Mouse (Mus musculus): ENCODE measurements around the gene Ubox5.

Gene Ubox5

DNA sequence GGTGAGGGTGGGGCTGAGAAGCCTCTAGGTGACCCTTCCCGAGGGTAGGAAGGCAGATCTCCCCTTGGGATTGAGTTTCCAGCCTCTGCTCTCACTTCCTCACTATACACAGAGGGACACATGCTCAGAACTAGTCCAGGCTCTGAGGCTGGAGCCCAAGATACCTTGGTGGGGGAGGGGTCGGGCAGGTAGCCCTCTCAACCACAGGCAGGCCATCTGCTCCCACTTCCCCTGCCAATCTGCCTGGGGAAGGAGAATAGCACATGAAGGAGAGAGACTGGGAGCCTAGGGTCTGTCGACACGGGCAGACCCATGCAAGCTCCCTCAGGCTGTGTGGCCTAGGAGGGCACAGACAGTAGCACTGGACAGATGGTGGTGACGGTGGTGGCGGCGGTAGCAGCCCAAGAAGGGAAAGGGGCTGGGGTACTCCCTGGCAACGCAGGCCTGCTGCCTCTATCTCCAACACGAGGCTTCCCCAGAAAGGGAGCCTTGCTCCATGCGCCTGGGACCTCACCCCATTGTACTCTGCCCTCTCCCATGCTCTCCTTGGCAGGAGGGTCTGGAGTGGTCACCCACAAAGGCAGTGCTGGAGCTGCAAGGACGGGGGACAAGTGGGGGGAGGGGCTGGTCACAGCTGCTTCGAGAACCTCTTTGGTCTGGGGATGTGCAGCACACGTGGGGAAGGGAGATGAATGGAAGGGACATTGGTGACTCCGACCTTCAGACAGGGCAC lies 4.3 kb upstream of the Ubox5 start:
- DNase-seq (ENCODE audit: low spot score) = peak; percentile 50

DNA sequence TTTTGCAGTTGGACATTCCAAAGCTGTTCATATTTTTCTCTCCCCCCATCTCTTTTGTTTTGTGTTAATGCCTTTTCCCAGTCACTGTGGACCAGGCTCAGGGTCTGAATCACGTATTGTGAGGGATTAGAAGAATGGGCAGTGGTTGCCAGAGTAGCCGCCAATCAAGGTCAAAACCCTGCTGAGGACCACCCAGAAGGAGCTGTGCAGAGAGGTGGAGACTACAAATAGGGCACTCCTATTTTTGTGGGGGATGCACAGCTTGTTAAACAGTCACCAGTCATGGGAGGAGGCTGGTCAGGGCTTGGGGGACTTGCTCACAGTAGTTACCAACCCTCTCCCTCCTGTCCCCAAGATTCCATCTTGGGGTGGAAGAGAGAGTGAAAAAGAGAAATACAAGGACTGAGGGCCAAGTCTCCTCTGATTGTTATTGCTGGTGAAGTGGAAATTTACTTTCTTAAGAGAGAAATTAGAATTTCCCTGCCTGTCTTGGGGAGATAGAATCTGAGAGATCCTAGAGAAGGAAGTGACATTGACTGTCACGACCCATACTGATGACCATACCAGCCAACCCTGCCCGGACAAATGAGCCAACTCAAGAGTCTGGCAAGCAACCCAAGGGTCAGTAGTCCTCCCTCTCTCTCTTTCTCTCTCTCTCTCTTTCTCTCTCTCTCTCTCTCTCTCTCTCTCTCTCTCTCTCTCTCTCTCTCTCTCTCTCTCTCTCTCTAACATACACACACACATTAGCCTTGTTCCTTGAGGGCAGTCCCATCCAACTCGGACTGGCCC lies 3.2 kb upstream of the Ubox5 start:
- DNase-seq (ENCODE audit: low spot score) = peak; percentile 70

DNA sequence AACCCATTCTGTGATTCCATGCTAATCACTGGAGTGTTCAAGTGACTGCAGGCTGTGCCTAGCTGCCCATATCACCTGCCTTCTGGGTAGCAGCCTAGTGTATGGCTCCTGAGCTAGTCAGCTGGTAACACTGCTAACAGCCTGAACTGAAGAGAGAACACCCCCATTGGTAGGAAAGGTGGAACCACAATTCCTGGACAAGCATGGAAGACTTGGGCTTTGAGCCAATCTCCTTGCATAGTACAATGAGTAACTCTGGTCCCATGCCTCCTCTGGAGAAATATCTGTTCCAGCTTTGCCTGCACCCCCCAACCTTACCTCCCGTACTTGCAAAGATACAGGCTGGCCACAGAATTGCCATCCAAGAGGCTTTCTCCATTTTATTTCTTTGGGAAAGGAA lies 2.6 kb upstream of the Ubox5 start:
- DNase-seq (ENCODE audit: low spot score) = no peak

DNA sequence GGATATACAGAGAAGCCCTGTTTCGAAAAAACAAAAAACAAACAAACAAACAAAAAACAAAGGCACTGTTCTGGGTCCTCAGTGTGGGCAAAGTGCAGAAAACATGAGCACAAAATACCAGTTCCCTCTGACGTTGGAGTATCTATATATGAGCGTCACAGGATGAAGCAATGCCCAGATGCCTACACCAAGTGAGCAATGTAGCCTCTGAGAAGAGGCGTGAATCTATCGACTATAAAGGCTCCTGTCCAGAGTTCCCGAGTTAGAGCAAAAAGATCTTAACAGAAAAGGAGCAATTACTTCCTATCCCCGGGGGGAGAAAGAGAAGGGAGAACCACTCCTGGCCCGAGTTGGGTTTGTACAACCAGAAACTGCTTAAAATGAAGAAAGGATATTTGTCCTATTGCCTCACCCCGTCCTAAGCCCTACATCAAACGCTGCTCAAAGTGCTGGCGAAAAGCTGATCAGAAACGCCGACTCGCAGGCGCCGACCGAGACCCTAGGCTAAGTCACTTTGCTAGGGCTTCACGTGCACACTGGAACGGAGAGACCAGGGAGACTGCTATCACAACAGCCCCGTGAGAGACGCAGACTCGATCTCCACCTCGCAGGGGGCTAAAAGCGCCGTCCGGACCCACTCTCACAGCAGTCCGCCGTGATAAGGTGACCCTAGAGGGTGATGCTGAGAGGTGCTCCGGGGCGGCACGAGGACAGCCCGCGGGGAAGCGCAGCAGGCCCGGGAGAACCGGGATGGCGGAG lies 579 bp downstream of the Ubox5 start:
- DNase-seq (ENCODE audit: low spot score) = no peak

DNA sequence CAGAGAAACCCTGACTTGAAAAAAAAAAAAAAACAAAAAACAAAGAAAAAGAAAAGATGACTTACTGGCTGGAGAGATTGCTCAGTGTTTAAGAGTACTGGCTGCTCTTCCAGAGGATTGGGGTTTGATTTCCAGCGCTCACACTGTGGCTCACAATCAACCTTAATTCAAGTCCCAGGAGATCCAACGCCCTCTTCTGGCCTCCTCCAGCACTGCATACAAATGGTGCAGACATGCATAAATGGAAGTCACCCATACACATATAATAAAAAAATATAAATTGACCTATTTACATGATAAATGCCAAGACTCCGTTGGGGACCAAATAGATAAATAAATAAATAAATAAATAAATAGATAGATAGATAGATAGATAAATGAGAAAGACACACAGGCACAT lies 1.4 kb downstream of the Ubox5 start:
- peak; percentile 29 for DNase-seq (ENCODE audit: low spot score)

DNA sequence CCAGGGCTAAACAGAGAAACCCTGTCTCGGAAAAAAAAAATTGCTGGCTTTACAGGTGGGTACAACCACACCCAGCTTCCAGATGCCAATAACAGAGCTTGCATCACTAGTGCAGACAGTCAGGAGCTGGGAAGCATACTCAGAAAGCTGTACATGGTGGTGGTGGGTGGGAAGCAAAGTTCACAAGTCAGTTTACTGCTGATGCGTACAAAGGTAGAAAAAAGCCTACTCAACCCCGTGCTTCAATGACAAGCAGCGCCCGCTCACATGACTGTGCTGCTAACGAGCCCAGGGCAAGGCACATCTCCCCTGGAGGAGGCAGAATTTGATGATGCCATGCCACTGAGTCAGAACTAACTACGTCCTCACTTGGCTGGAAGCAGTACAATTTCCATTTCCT lies 10.9 kb downstream of the Ubox5 start:
- DNase-seq (ENCODE audit: low spot score) = no peak

DNA sequence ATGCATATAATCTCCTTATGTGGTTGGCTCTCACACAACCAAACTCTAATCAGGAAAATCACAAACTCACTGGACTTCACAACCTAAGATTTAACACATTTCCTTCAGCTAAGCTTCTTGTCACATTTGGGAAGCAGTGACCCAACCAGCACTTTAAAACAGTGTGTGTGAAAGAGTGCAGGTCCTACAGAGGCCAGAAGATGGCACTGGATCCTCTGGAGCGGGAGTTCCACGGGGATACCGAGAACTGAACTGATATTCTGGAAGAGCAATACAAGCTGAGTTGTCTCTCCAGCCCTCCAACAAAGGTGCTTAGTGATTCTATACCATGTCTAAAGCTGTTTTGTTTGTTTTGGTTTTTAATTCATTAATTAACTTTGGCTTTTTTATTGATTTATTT lies 16.7 kb downstream of the Ubox5 start:
- peak; percentile 48 for DNase-seq (ENCODE audit: low spot score)

DNA sequence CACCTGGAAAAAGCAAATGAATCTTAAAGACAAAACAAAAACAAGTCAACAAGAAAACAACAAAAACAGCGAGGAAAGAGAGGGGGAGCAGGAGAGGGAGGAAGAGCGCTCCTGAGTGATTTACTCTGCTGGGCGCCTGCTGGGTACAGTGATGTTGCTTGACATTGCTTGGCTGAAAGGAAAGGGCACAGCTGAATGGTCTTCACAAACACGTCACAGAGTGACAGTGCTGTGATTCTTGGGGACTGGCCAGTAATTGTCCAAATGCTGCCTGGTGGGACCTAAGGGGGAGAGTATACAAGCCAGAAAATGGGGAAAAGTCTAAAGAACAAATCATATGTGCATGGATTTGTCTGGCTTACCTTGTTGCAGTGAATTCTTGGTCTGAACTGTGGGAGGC lies 27.6 kb downstream of the Ubox5 start:
- DNase-seq (ENCODE audit: low spot score) = no peak

DNA sequence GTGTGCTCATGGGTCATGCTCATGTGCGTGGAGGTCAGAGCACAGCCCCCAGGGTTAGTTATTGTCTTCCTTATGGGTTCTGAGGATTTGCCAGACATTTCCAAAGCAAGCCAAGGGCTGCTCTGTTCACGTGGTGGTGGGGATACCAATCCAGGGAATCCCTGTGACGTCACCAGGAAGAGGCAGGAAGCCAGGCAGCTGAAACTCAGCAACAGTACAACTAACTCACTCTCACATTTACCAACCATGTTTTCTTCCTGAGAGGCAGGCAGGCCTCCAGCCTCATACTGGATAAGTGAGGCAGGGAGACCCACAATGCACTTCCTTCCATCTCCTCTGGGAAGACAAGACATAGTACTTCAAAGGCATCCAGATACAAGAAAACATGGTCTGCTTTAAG lies 31.4 kb downstream of the Ubox5 start:
- DNase-seq (ENCODE audit: low spot score) = no peak

DNA sequence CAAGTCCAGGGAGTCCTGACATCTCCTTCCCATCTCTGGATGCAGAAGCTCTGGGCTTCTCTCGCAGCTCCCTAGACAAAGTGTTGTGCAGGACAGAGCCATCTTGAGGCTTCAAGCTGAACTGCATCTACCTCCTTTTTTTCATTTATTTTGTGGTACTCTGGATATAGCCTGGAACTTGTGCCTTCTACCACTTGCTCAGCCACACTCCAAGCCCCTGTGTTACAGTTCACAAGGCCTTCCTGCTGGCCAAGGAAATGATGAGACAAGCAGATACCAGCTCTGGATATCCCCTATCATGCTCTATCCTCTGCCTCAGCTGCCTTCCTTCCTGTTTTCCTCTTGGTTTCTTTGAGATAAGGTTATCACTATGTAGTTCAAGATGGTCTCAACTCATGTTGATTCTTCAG lies 32.2 kb downstream of the Ubox5 start:
- DNase-seq (ENCODE audit: low spot score) = peak; percentile 71

DNA sequence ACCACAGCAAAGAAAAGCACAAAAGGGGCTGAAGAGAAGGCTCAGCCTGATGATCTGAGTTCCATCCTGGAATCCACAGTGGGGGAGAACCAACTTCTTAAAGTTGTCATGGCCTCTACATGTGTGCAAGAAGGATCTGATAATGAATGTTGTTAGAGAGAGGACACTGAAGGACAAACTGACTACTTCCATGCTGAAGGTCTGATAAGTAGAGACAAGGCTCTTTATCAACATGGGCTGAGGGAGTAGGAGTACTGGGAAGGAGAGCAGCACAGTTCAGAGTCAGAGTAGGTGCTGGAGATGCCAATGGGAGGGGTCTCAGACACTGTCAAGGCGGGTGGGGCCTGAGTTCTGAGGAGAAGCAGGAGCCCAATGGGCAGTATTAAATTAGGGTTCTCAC lies 34.2 kb downstream of the Ubox5 start:
- DNase-seq (ENCODE audit: low spot score) = no peak

DNA sequence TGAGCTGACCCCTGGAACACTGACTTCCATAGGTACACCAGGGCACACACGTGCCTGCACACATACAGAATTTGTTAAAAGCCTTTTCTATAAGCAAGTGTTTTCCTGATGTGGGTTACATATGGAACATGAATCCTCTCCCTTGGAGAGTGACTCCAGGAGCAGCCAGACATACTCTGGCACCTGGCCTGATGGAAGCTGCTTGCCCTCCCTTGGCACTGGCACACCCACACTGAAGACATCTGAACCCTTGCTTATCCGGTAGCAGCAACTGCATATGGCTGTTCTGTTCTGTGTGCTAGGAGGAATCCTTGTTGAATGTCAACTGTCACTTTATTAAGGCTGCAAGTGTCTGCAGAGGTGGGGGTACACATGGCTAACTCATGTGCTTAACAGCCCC lies 38.8 kb downstream of the Ubox5 start:
- DNase-seq (ENCODE audit: low spot score) = no peak

DNA sequence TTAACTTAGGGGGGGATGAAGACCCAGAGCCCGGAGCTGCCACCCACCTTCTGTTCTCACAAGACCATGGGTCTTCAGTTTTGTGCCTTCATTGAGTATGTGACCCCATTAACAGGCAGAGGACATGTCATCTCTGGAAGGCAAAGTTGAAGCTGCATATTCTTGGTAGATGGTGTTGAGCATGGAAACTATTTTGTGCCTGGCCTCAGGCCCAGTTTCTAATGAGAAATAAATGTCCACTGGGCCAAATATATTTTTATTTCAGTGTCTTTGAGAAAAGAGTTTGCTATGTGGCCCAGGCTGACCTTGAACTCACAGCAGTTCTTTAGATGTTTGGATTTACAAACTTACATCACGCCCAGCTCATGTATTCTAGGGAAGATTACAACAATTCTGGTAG lies 40.1 kb downstream of the Ubox5 start:
- no peak for DNase-seq (ENCODE audit: low spot score)

DNA sequence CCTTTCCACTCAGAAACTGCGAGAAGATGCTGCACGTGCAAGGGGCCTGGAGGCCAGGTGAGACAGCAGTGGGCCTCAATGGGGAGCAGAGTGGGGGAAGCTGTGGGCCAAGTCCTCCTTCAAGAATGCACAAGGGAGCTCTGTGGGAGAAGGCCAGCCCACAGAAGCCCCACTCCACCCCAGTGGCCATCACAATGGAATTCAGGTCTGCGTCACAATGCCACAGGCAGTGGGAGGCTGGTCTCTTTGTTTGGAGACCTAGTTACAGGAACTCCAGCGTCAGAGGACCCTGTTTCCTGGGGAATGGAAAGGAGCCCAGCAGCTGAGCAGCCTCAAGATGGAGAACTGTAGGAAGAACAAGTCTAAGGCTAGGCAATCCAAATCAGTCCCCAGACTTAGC lies 40.7 kb downstream of the Ubox5 start:
- no peak for DNase-seq (ENCODE audit: low spot score)

DNA sequence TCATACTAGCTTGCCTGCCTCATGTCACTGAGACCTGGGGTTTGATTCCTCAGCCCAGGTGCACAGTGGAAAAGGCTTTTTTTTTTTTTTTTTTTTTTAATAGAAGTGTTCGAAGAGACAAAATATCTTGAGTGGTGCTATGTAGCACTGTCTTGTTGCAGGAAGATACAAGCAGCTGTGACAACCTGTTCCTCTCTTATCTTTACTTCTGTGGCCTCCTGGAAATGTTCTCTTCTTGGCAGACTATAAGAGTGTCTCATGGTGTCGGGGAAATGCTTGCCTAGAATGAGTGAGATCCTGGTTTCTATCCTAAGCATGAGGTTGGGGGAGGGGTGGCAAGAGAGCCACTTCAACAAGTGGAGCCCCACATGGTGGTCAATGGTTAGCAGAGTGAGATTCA lies 41.5 kb downstream of the Ubox5 start:
- no peak for DNase-seq (ENCODE audit: low spot score)

DNA sequence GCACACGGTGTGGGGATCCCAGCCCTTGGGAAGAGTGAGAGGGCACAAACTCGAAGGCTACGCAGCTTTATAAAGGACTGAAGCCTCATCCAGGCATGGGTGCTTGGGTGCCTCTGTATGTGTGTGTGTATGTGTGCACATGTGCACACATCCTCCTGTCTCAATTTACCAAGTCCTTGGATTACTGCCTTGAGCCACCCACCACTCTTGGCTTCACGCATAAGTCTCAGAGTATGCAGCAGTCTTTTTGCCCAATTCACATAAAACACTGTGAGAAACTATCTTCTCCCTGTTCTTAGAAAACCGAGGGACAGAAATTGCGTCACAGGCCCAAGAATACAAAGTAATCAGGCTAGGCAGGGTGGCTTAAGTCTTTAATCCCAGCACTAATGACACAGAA lies 43.8 kb downstream of the Ubox5 start:
- no peak for DNase-seq (ENCODE audit: low spot score)

DNA sequence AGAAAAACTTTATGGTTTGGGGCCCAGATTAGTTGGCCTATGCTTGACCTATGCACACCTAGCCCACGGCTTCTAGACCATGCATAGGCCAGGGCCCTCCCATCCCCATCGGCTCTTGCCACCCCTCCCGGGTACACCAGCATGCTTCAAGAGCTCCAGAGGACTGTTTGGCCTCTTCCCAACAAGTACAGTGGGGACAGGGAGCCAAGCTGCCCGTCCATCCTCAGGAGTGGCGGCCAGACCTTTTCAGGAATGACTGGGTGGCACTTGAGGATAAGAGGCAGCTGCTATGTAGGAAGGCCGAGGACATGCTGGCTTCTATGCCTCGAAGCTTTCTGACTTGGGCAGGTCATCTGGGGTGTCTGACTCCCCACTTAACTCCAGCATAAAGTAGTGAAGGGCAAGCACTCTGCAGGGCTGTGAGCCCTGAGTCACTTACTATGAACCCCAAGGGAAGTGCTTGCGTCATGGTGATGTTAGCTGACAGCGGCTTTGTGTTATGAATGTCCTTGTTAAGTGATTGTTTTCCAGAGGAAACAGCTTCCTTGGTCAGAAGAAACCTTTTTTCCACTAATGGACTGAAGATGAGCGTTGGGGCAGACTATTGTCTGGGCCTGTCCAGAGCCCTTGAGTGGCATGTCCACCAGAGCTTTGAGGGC lies 45.8 kb downstream of the Ubox5 start:
- no peak for DNase-seq (ENCODE audit: low spot score)

DNA sequence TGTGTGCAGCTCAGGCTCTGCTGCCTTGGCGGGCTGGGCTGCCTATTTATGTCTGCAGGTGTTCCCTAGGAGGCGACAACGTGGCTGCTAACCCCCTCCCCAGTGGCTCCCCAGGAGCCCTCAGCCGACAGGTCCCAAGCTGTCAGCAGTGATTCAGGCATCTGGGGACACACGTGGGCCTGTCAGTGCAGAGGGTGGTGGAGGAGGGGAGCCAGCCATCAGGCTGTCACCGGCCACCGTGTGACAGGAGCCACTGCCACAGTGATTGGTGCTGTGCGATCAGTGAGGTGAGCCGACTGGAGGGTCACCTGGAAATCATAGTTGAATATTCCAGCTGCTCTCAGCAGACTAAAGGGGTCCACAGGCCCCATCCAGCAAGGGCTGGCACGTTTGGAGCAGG lies 47.3 kb downstream of the Ubox5 start, which contains the start of gene Avp:
Gene Avp (minus strand): TSS at position 3 of the 400 bp plus-strand sequence.
- DNase-seq (ENCODE audit: low spot score) = no peak

DNA sequence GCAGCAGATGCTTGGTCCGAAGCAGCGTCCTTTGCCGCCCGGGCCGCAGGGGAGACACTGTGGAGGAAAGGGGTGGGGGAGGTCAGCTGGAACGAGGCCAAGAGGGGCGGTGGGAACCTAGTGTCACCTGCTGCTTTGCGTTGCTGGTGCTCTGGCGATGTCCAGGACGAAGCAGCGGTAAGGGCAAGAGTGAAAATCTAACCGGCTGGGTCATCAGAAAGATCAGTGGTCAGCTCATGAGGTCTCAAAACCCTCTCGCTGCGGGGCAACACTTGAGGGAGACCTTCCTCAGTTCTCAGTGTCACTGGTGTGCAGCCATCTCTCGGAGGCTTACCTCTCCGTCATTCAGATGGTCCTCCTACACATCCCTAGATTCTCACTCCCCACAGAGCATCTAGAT lies 48.6 kb downstream of the Ubox5 start:
- no peak for DNase-seq (ENCODE audit: low spot score)

DNA sequence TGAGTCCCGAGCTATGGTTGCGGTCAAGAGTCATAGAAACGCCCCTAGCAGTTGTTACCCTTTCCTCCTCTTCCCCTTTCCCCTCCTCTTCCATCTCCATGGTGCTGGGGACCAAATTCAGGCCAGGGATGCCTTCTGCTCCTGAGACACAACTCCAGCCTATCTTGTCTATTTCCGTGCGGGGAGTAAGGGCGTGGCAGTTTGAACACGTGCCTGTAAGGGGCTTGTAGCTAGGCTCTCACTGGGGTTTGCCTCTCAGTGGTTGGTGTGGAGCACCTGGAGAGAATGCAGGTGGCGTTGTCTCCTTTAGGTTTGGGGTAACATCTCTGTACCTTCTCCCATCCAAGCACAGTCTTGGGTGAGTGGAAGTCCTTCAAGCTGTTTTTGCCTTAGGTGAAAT lies 50.0 kb downstream of the Ubox5 start:
- no peak for DNase-seq (ENCODE audit: low spot score)

DNA sequence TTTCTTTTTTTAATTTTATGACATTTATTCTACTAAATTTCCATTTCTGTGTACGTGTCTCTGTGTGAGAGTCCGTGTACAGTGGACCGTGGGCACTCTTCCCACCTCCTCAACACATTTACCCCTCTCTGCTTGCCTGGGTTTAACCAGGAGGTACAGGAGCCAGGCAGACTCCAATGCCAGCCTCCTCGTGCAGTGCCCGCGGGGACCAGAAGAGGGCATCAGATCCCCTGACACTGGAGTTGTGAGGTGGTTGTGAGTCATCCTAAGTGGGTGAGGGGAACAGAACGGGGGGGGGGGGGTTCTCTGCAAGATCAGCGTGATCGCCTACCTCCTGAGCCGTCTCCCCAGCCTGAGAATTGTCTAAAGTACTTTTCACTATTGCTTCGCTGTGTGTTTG lies 51.7 kb downstream of the Ubox5 start:
- peak; percentile 74 for DNase-seq (ENCODE audit: low spot score)

DNA sequence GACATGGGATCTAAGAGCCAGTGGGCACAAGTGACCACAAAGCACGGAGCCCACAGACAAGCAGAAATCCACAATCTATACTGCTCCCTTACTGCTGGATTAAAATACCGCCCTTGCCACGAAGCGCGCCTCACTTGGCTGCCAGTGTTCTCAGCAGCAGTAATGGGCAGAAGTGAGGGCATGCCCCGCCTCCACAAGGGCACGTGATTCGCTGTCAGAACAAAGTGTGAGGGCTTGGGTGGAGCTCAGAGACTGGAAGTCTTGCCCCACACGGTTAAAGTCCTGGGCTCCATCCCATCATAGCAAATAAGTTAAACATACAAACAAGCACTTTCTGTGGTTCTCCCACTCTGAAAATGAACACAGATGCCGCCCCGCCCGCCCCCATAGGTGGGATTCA lies 52.2 kb downstream of the Ubox5 start:
- peak; percentile 52 for DNase-seq (ENCODE audit: low spot score)

Measured in embryo, embryonic 10.5 days (tissue).